Mouse (Mus musculus) brain, adult 10 weeks (tissue): ENCODE results near the gene Spa17. TPM values are rescaled to one million over a fixed set of nuclear protein-coding genes. Genes with fewer than 3 reads are reported as not detected.

Source experiments
- polyA plus RNA-seq: library from polyadenylated mRNA; stranded (reverse); fragments of 350-450 nt; fragmentation: Illumina TruSeq; extraction: RNeasy Lipid Tissue Mini Kit (QIAGEN cat#74804); gene quantifications from one replicate; pipeline ENCODE4 v1.2.3, GENCODE M21; 2015; ENCODE audit warnings: low read depth, low replicate concordance

The Spa17 gene
- polyA plus RNA-seq: 9.7 TPM

GRCm38 (mm10) chr9:37613182-37613910 is at the start of gene Spa17:
Gene Spa17 (minus strand): TSS chr9:37613722.

GRCm38 (mm10) chr9:37656931-37657481 is 43.5 kb upstream of the Spa17 start, which contains the start of gene Tbrg1:
Gene Tbrg1 (minus strand): TSS chr9:37657312.

GRCm38 (mm10) chr9:37554838-37555748 is 58.4 kb downstream of the Spa17 start, which contains the start of gene Siae:
Gene Siae (plus strand): TSS chr9:37555698.

Other genes with a start within 250 kb of the Spa17 start
- gene Hepacam, start 246.4 kb downstream of the Spa17 start, polyA plus RNA-seq: 63.0 TPM
- 3.5 TPM for gene Robo4, start 211.8 kb downstream of the Spa17 start, polyA plus RNA-seq
- 18.1 TPM for gene Robo3, start 180.5 kb downstream of the Spa17 start, polyA plus RNA-seq
- 22.5 TPM for gene Msantd2, start 124.4 kb downstream of the Spa17 start, polyA plus RNA-seq
- gene Esam, start 85.6 kb downstream of the Spa17 start, polyA plus RNA-seq: 23.7 TPM
- 5.3 TPM for gene Vsig2, start 74.5 kb downstream of the Spa17 start, polyA plus RNA-seq
- gene Nrgn, start 60.8 kb downstream of the Spa17 start, polyA plus RNA-seq: 1,626 TPM
- 19.7 TPM for gene Siae, start 58.0 kb downstream of the Spa17 start, polyA plus RNA-seq
- 69.8 TPM for gene Tbrg1, start 43.6 kb upstream of the Spa17 start, polyA plus RNA-seq
- gene Panx3, start 55.5 kb upstream of the Spa17 start, polyA plus RNA-seq: not detected
- gene Olfr160, start 102.5 kb upstream of the Spa17 start, polyA plus RNA-seq: not detected
- gene Olfr874, start 131.4 kb upstream of the Spa17 start, polyA plus RNA-seq: not detected
- gene Olfr875, start 158.1 kb upstream of the Spa17 start, polyA plus RNA-seq: not detected
- not detected for gene Olfr876, start 189.3 kb upstream of the Spa17 start, polyA plus RNA-seq
- gene Olfr877, start 240.5 kb upstream of the Spa17 start, polyA plus RNA-seq: not detected